Mouse (Mus musculus) layer of hippocampus, postnatal 14 days (tissue): ENCODE data around the gene Nckap5l. TPM values are rescaled to one million over a fixed set of nuclear protein-coding genes. Genes with fewer than 3 reads are reported as not detected.
"Not testable (repeated sequence)": the region's sequence is repeated elsewhere in the genome, so short reads cannot be mapped to it uniquely, and the experiment has no call there.

ENCODE experiments used
- DNase-seq, 2 experiments: peaks; one replicate each; pipeline ENCODE4 v3.0.0; 2021 to 2022; ENCODE audit warnings: low spot score in 2 of 2, mixed read lengths in 1 of 2
- total RNA-seq, 2 experiments: library from RNA; stranded (reverse); gene quantifications; 2 replicates each; pipeline ENCODE4 v1.2.3; 2021

The Nckap5l gene
- total RNA-seq, 2 experiments from 2014 or later, result 29.1 to 34.9 TPM

GRCm38 (mm10) chr15:99397622-99398021 lies 59.9 kb downstream of the Nckap5l start:
- DNase-seq, result no peak

GRCm38 (mm10) chr15:99396875-99397274 lies 60.7 kb downstream of the Nckap5l start:
- no peak for DNase-seq

GRCm38 (mm10) chr15:99396462-99396861 lies 61.1 kb downstream of the Nckap5l start:
- no peak for DNase-seq

- no peak for DNase-seq
Measured at GRCm38 (mm10) chr15:99393386-99394252, 63.9 kb downstream of the Nckap5l start.

GRCm38 (mm10) chr15:99392486-99393385 lies 64.8 kb downstream of the Nckap5l start, which contains the start of gene Tmbim6:
TSS of gene Tmbim6 (plus strand) at chr15:99392882.
- DNase-seq, result peak; percentile 99 to 100

GRCm38 (mm10) chr15:99391975-99392374 lies 65.6 kb downstream of the Nckap5l start:
- DNase-seq, result no peak

GRCm38 (mm10) chr15:99390472-99391401 lies 66.8 kb downstream of the Nckap5l start:
- DNase-seq, result no peak

GRCm38 (mm10) chr15:99387976-99388375 lies 69.6 kb downstream of the Nckap5l start:
- no peak for DNase-seq

GRCm38 (mm10) chr15:99386796-99387195 lies 70.8 kb downstream of the Nckap5l start:
- DNase-seq, result no peak

- not testable (repeated sequence) for DNase-seq
Measured at GRCm38 (mm10) chr15:99386110-99386509, 71.4 kb downstream of the Nckap5l start.

GRCm38 (mm10) chr15:99384071-99384470 lies 73.5 kb downstream of the Nckap5l start:
- DNase-seq, result no peak

- no peak for DNase-seq
Measured at GRCm38 (mm10) chr15:99382893-99383292, 74.7 kb downstream of the Nckap5l start.

- DNase-seq, result no peak
Measured at GRCm38 (mm10) chr15:99376240-99376639, 81.3 kb downstream of the Nckap5l start.

GRCm38 (mm10) chr15:99375581-99375980 lies 82.0 kb downstream of the Nckap5l start:
- DNase-seq, result no peak

- no peak for DNase-seq
Measured at GRCm38 (mm10) chr15:99375036-99375435, 82.5 kb downstream of the Nckap5l start.

- DNase-seq, result no peak
Measured at GRCm38 (mm10) chr15:99372761-99373160, 84.8 kb downstream of the Nckap5l start.
